Mouse (Mus musculus): ENCODE data around the gene Srrm1.

Srrm1 gene

GRCm38 (mm10) chr4:135273307-135273682 is 79.8 kb downstream of the Srrm1 start:
- DNase-seq (ENCODE audit: low read depth, low spot score): no peak

- peak; percentile 98 for DNase-seq (ENCODE audit: low read depth, low spot score)
These were observed 80.3 kb downstream of the Srrm1 start, which contains the start of gene Clic4 for GRCm38 (mm10) chr4:135272640-135273306. TSS of gene Clic4 (minus strand) at chr4:135272814.

- no peak for DNase-seq (ENCODE audit: low read depth, low spot score)
These were observed 81.1 kb downstream of the Srrm1 start for GRCm38 (mm10) chr4:135271881-135272616.

DNA sequence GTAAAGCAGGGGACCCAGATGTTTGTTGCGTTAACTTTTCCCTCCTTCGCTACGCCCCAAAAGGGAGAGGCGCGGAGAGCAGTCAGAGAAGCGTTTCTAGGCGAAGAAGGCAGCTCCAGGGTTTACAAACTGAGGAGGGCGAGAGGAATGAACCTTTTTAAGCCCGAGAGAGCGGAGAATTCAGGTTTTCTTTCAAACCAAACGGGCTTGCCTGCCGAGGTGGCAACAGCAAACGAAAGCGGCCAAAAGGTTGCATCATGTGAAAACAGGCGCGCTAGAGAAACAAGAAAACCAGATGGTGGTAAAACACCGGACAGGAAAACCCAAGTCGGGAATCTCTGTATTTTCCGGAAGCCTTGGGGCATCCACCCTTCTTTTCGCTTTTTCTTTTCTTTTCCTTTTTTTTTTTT is 81.7 kb downstream of the Srrm1 start:
- DNase-seq (ENCODE audit: low read depth, low spot score): no peak
